Mouse (Mus musculus): ENCODE data around the gene Vmn1r209. TPM values are rescaled to one million over a fixed set of nuclear protein-coding genes. Genes with fewer than 3 reads are reported as not detected.
"Not testable (repeated sequence)": the region's sequence is repeated elsewhere in the genome, so short reads cannot be mapped to it uniquely, and the experiment has no call there.

The Vmn1r209 gene
- not detected in 2 replicates for polyA plus RNA-seq (2015; fragmentation: Nextera tagmentation; extraction: Ambion mirVana)

GRCm38 (mm10) chr13:22809582-22809981 is at the start of gene Vmn1r209:
Gene Vmn1r209 (minus strand): TSS chr13:22809682.
- H3K4me2 ChIP-seq; ATAC-seq (replicated peaks); H3K27ac ChIP-seq: not testable (repeated sequence)

GRCm38 (mm10) chr13:22857461-22857860 is 48.0 kb upstream of the Vmn1r209 start, which contains the start of gene Vmn1r211:
Gene Vmn1r211 (minus strand): TSS chr13:22857561.
- WGBS: 73% methylated on average over 1 of the region's 1 CpGs
- no peaks in the 10 kb centered on the region for H3K9me3 ChIP-seq
- no peak for ATAC-seq (replicated peaks)
- no peak within 1 kb of the TSS for H3K9ac ChIP-seq
- no peak within 1 kb of the TSS for H3K27ac ChIP-seq
- no peaks in the 10 kb centered on the region for H3K4me1 ChIP-seq
- no peak within 1 kb of the TSS for H3K4me2 ChIP-seq
- H3K27me3 ChIP-seq (replicated peaks): no peaks in the 10 kb centered on the region
- no peaks in the 10 kb centered on the region for H3K36me3 ChIP-seq (replicated peaks)
- no peak within 1 kb of the TSS for H3K4me3 ChIP-seq

More at GRCm38 (mm10) chr13:22809582-22809981, at the start of gene Vmn1r209:
- not testable (repeated sequence) for H3K36me3 ChIP-seq (replicated peaks); H3K9me3 ChIP-seq; H3K4me1 ChIP-seq; H3K9ac ChIP-seq; H3K27me3 ChIP-seq (replicated peaks); H3K4me3 ChIP-seq

GRCm38 (mm10) chr13:22854760-22855159 is 45.3 kb upstream of the Vmn1r209 start:
- Histone ChIP-seq H3K9ac (no peak overlapping the region), H3K4me1 (no peaks in the 10 kb centered on the region), H3K4me2 (no peak overlapping the region), H3K36me3 (replicated peaks) (no peaks in the 10 kb centered on the region), H3K4me3 (no peak overlapping the region), H3K27ac (no peak overlapping the region), H3K27me3 (replicated peaks) (no peaks in the 10 kb centered on the region), H3K9me3 (no peaks in the 10 kb centered on the region)
- ATAC-seq (replicated peaks): no peak
- WGBS: 75% methylated on average over 4 of the region's 4 CpGs

- no peaks in the 10 kb centered on the region for H3K27me3 ChIP-seq (replicated peaks)
- H3K36me3 ChIP-seq (replicated peaks): no peaks in the 10 kb centered on the region
- H3K4me1 ChIP-seq: no peaks in the 10 kb centered on the region
- no peak overlapping the region for H3K4me2 ChIP-seq
- H3K27ac ChIP-seq: no peak overlapping the region
- H3K4me3 ChIP-seq: no peak overlapping the region
- no peaks in the 10 kb centered on the region for H3K9me3 ChIP-seq
- 79% methylated on average over 1 of the region's 1 CpGs for WGBS
- H3K9ac ChIP-seq: no peak overlapping the region
- no peak for ATAC-seq (replicated peaks)
Measured at GRCm38 (mm10) chr13:22846798-22847197, 37.3 kb upstream of the Vmn1r209 start.

- not testable (repeated sequence) for H3K9me3 ChIP-seq; H3K4me3 ChIP-seq; H3K27ac ChIP-seq; H3K4me2 ChIP-seq; ATAC-seq (replicated peaks); H3K36me3 ChIP-seq (replicated peaks); H3K9ac ChIP-seq; H3K27me3 ChIP-seq (replicated peaks); H3K4me1 ChIP-seq
- 50% methylated on average over 3 of the region's 3 CpGs for WGBS
Measured at GRCm38 (mm10) chr13:22844304-22844703, 34.8 kb upstream of the Vmn1r209 start.

- 60% methylated on average over 4 of the region's 4 CpGs for WGBS
- H3K9me3 ChIP-seq: no peaks in the 10 kb centered on the region
- H3K9ac ChIP-seq: no peak within 1 kb of the TSS
- no peaks in the 10 kb centered on the region for H3K4me1 ChIP-seq
- H3K4me2 ChIP-seq: no peak within 1 kb of the TSS
- no peak within 1 kb of the TSS for H3K4me3 ChIP-seq
- no peak for ATAC-seq (replicated peaks)
- H3K27me3 ChIP-seq (replicated peaks): no peaks in the 10 kb centered on the region
- no peak within 1 kb of the TSS for H3K27ac ChIP-seq
- no peaks in the 10 kb centered on the region for H3K36me3 ChIP-seq (replicated peaks)
Measured at GRCm38 (mm10) chr13:22831248-22831647, 21.8 kb upstream of the Vmn1r209 start, which contains the start of gene Vmn1r210. Gene Vmn1r210 (minus strand): TSS chr13:22831348.

- not testable (repeated sequence) for H3K9me3 ChIP-seq; H3K27ac ChIP-seq; H3K27me3 ChIP-seq (replicated peaks); H3K4me1 ChIP-seq; H3K36me3 ChIP-seq (replicated peaks); H3K4me3 ChIP-seq; H3K4me2 ChIP-seq; H3K9ac ChIP-seq; ATAC-seq (replicated peaks)
- WGBS: 34% methylated on average over 7 of the region's 7 CpGs
Measured at GRCm38 (mm10) chr13:22829395-22829794, 19.9 kb upstream of the Vmn1r209 start.

GRCm38 (mm10) chr13:22821601-22822000 is 12.1 kb upstream of the Vmn1r209 start:
- not testable (repeated sequence) for H3K4me2 ChIP-seq; H3K9ac ChIP-seq; H3K27me3 ChIP-seq (replicated peaks); H3K27ac ChIP-seq; H3K9me3 ChIP-seq; H3K36me3 ChIP-seq (replicated peaks); H3K4me1 ChIP-seq; ATAC-seq (replicated peaks); H3K4me3 ChIP-seq
- 98% methylated on average over 1 of the region's 1 CpGs for WGBS

- H3K9ac ChIP-seq; H3K4me1 ChIP-seq; H3K27ac ChIP-seq; ATAC-seq (replicated peaks); H3K4me2 ChIP-seq; H3K9me3 ChIP-seq; H3K36me3 ChIP-seq (replicated peaks); H3K4me3 ChIP-seq; H3K27me3 ChIP-seq (replicated peaks): not testable (repeated sequence)
- WGBS: 78% methylated on average over 3 of the region's 3 CpGs
Measured at GRCm38 (mm10) chr13:22788096-22788495, 21.4 kb downstream of the Vmn1r209 start.

GRCm38 (mm10) chr13:22784159-22784558 is 25.3 kb downstream of the Vmn1r209 start:
- not testable (repeated sequence) for H3K9me3 ChIP-seq; H3K9ac ChIP-seq; ATAC-seq (replicated peaks); H3K27ac ChIP-seq; H3K4me1 ChIP-seq; H3K4me3 ChIP-seq; H3K4me2 ChIP-seq; H3K36me3 ChIP-seq (replicated peaks); H3K27me3 ChIP-seq (replicated peaks)

- not testable (repeated sequence) for H3K4me2 ChIP-seq; H3K36me3 ChIP-seq (replicated peaks); ATAC-seq (replicated peaks); H3K9ac ChIP-seq; H3K4me3 ChIP-seq; H3K9me3 ChIP-seq; H3K4me1 ChIP-seq; H3K27me3 ChIP-seq (replicated peaks); H3K27ac ChIP-seq
- no CpG with 5 or more reads among the region's 7 CpGs for WGBS
Measured at GRCm38 (mm10) chr13:22777300-22777699, 32.2 kb downstream of the Vmn1r209 start, which contains the start of gene Vmn1r208. Gene Vmn1r208 (minus strand): TSS chr13:22777400.

GRCm38 (mm10) chr13:22771592-22771991 is 37.9 kb downstream of the Vmn1r209 start:
- H3K4me2 ChIP-seq; H3K9ac ChIP-seq; H3K27me3 ChIP-seq (replicated peaks); H3K9me3 ChIP-seq; H3K27ac ChIP-seq; H3K36me3 ChIP-seq (replicated peaks); ATAC-seq (replicated peaks); H3K4me1 ChIP-seq; H3K4me3 ChIP-seq: not testable (repeated sequence)
- 86% methylated on average over 2 of the region's 2 CpGs for WGBS

Measured in midbrain, embryonic 15.5 days (tissue).